Mouse (Mus musculus) CH12.LX (cell line): ENCODE data around the gene Tmbim7. TPM values are rescaled to one million over a fixed set of nuclear protein-coding genes. Genes with fewer than 3 reads are reported as not detected.

Experiments
- DNase-seq: peaks from one replicate; pipeline ENCODE4 v3.0.0-alpha.2; 2013; ENCODE audit errors: extremely low read depth
- H3K27ac ChIP-seq: 2 replicates; pipeline ENCODE4 v1.5.1; 2012; ENCODE audit warnings: low read depth, mild to moderate bottlenecking, control low read depth, moderate library complexity; ENCODE audit not compliant: insufficient read depth
- H3K27me3 ChIP-seq: replicated peaks from 2 replicates; pipeline ENCODE3; 2012; ENCODE audit warnings: inconsistent platforms
- H3K36me3 ChIP-seq, 2 experiments: replicated peaks in 1 of 2; 2 replicates each; pipeline versions ENCODE3 to v1.6.1; 2012; ENCODE audit warnings: inconsistent platforms in 1 of 2, low read length in 1 of 2, mild to moderate bottlenecking in 1 of 2, mixed read lengths in 1 of 2, moderate library complexity in 1 of 2; ENCODE audit not compliant: control insufficient read depth in 1 of 2, insufficient read depth in 1 of 2
- H3K4me1 ChIP-seq, 2 experiments: 2 replicates each; pipeline ENCODE4 v1.6.1; 2012; ENCODE audit warnings: inconsistent platforms in 1 of 2, moderate library complexity in 1 of 2; ENCODE audit not compliant: insufficient read depth in 2 of 2, control insufficient read depth in 1 of 2
- H3K4me2 ChIP-seq: 2 replicates; pipeline ENCODE4 v1.6.1; 2012; ENCODE audit warnings: low read depth, mild to moderate bottlenecking, control low read depth; ENCODE audit not compliant: poor library complexity, insufficient read depth, severe bottlenecking
- H3K4me3 ChIP-seq, 3 experiments: fragments of 150-350 bp in 1 of 3; sonication (generic) in 1 of 3; replicated peaks in 1 of 3; 2 replicates each; pipeline versions ENCODE3 to v1.5.1; 2011 to 2012; ENCODE audit warnings: low read depth in 2 of 3, low read length in 2 of 3, mild to moderate bottlenecking in 2 of 3, moderate library complexity in 2 of 3, control low read depth in 1 of 3, improper control_type of control experiment in 1 of 3, inconsistent platforms in 1 of 3, mixed read lengths in 1 of 3; ENCODE audit not compliant: poor library complexity in 1 of 3
- H3K79me2 ChIP-seq: replicated peaks from 2 replicates; pipeline ENCODE4 v1.6.1; 2012; ENCODE audit warnings: mild to moderate bottlenecking, moderate library complexity; ENCODE audit not compliant: control insufficient read depth, poor library complexity, insufficient read depth, severe bottlenecking; ENCODE audit errors: extremely low read depth
- H3K9ac ChIP-seq: 2 replicates; pipeline ENCODE4 v1.6.1; 2012; ENCODE audit warnings: low read depth, mild to moderate bottlenecking, control low read depth, moderate library complexity; ENCODE audit not compliant: insufficient read depth
- H3K9me3 ChIP-seq: replicated peaks from 2 replicates; pipeline ENCODE3; 2012; ENCODE audit warnings: low read length, inconsistent platforms, mixed read lengths
- BHLHE40 ChIP-seq: IDR thresholded peaks from 2 replicates; pipeline ENCODE4 v1.6.1; 2011; ENCODE audit warnings: mild to moderate bottlenecking, low read depth, low read length, improper control_type of control experiment
- CHD2 ChIP-seq: IDR thresholded peaks from 2 replicates; pipeline ENCODE4 v1.6.1; 2011; ENCODE audit warnings: low read length, improper control_type of control experiment
- CTCF ChIP-seq, 2 experiments: IDR thresholded peaks in 1 of 2; conservative IDR thresholded peaks in 1 of 2; 2 replicates each; pipeline ENCODE4 v1.5.1; 2011 to 2012; ENCODE audit warnings: low read depth in 2 of 2, low read length in 2 of 2, improper control_type of control experiment in 1 of 2, inconsistent platforms in 1 of 2, mild to moderate bottlenecking in 1 of 2, moderate library complexity in 1 of 2
- E2F4 ChIP-seq: IDR thresholded peaks from 2 replicates; pipeline ENCODE4 v1.6.1; 2011; ENCODE audit warnings: low read depth, low read length, improper control_type of control experiment; ENCODE audit not compliant: insufficient replicate concordance
- ELF1 ChIP-seq: IDR thresholded peaks from 2 replicates; pipeline ENCODE4 v1.6.1; 2014; ENCODE audit warnings: low read depth, mild to moderate bottlenecking, inconsistent platforms, low read length, improper control_type of control experiment
- EP300 ChIP-seq: IDR thresholded peaks from 2 replicates; pipeline ENCODE4 v1.6.1; 2011; ENCODE audit warnings: low read length, improper control_type of control experiment
- ETS1 ChIP-seq: conservative IDR thresholded peaks from 2 replicates; pipeline ENCODE4 v1.6.1; 2012; ENCODE audit warnings: low read depth, mild to moderate bottlenecking, inconsistent platforms, low read length, improper control_type of control experiment, moderate library complexity
- GABPA ChIP-seq: IDR thresholded peaks from 2 replicates; pipeline ENCODE4 v1.6.1; 2012; ENCODE audit warnings: low read depth, low read length, improper control_type of control experiment, inconsistent platforms; ENCODE audit not compliant: insufficient replicate concordance
- HCFC1 ChIP-seq: IDR thresholded peaks from 2 replicates; pipeline ENCODE4 v1.6.1; 2012; ENCODE audit warnings: low read depth, mild to moderate bottlenecking, inconsistent platforms, low read length, improper control_type of control experiment
- IRF4 ChIP-seq: IDR thresholded peaks from 2 replicates; pipeline ENCODE4 v1.6.1; 2014; ENCODE audit warnings: low read depth, mild to moderate bottlenecking, inconsistent platforms, low read length, improper control_type of control experiment
- JUN ChIP-seq: IDR thresholded peaks from 2 replicates; pipeline ENCODE4 v1.6.1; 2011; ENCODE audit warnings: low read depth, mild to moderate bottlenecking, low read length, improper control_type of control experiment, moderate library complexity; ENCODE audit not compliant: insufficient read depth
- KAT2A ChIP-seq: IDR thresholded peaks from 2 replicates; pipeline ENCODE4 v1.6.1; 2012; ENCODE audit warnings: low read length, improper control_type of control experiment, inconsistent platforms; ENCODE audit not compliant: insufficient replicate concordance
- MAFK ChIP-seq: IDR thresholded peaks from 2 replicates; pipeline ENCODE4 v1.6.1; 2011; ENCODE audit warnings: low read length, improper control_type of control experiment; ENCODE audit not compliant: insufficient replicate concordance
- MAX ChIP-seq: IDR thresholded peaks from 2 replicates; pipeline ENCODE4 v1.6.1; 2011; ENCODE audit warnings: low read length, improper control_type of control experiment
- MAZ ChIP-seq: IDR thresholded peaks from 2 replicates; pipeline ENCODE4 v1.6.1; 2012; ENCODE audit warnings: low read depth, mild to moderate bottlenecking, inconsistent platforms, low read length, improper control_type of control experiment, moderate library complexity
- MXI1 ChIP-seq: IDR thresholded peaks from 2 replicates; pipeline ENCODE4 v1.6.1; 2011; ENCODE audit warnings: mild to moderate bottlenecking, low read depth, low read length, improper control_type of control experiment
- MYC ChIP-seq: IDR thresholded peaks from 2 replicates; pipeline ENCODE4 v1.6.1; 2011; ENCODE audit warnings: low read depth, mild to moderate bottlenecking, improper control_type of control experiment, low read length
- NELFE ChIP-seq: IDR thresholded peaks from 2 replicates; pipeline ENCODE4 v1.6.1; 2011; ENCODE audit warnings: low read depth, low read length, improper control_type of control experiment
- NRF1 ChIP-seq: IDR thresholded peaks from 2 replicates; pipeline ENCODE4 v1.6.1; 2014; ENCODE audit warnings: low read depth, mild to moderate bottlenecking, inconsistent platforms, low read length, improper control_type of control experiment, moderate library complexity
- POLR2A ChIP-seq: IDR thresholded peaks from 2 replicates; pipeline ENCODE4 v1.6.1; 2011; ENCODE audit warnings: low read depth, mild to moderate bottlenecking, improper control_type of control experiment, low read length
- POLR2AphosphoS2 ChIP-seq: IDR thresholded peaks from 2 replicates; pipeline ENCODE4 v1.6.1; 2011; ENCODE audit warnings: low read depth, low read length, improper control_type of control experiment
- RAD21 ChIP-seq: IDR thresholded peaks from 2 replicates; pipeline ENCODE4 v1.6.1; 2011; ENCODE audit warnings: low read depth, mild to moderate bottlenecking, low read length, improper control_type of control experiment, moderate library complexity
- SIN3A ChIP-seq: IDR thresholded peaks from 2 replicates; pipeline ENCODE4 v1.6.1; 2012; ENCODE audit warnings: low read length, improper control_type of control experiment, inconsistent platforms
- TCF12 ChIP-seq: IDR thresholded peaks from 2 replicates; pipeline ENCODE4 v1.6.1; 2014; ENCODE audit warnings: low read depth, mild to moderate bottlenecking, inconsistent platforms, low read length, improper control_type of control experiment
- USF1 ChIP-seq: IDR thresholded peaks from 2 replicates; pipeline ENCODE4 v1.6.1; 2014; ENCODE audit warnings: low read depth, mild to moderate bottlenecking, inconsistent platforms, low read length, improper control_type of control experiment
- ZKSCAN1 ChIP-seq: IDR thresholded peaks from 2 replicates; pipeline ENCODE4 v1.6.1; 2012; ENCODE audit warnings: low read depth, inconsistent platforms, low read length, improper control_type of control experiment, borderline replicate concordance
- ZMIZ1 ChIP-seq: IDR thresholded peaks from 2 replicates; pipeline ENCODE4 v1.6.1; 2012; ENCODE audit warnings: low read depth, mild to moderate bottlenecking, inconsistent platforms, low read length, improper control_type of control experiment
- ZNF384 ChIP-seq: IDR thresholded peaks from 2 replicates; pipeline ENCODE4 v1.6.1; 2012; ENCODE audit warnings: low read depth, low read length, improper control_type of control experiment, inconsistent platforms
- dilution Hi-C: fragments of 300-500 bp; cut with MboI; formaldehyde crosslinking; loops from 2 replicates; pipeline ENCODE4 v1.14.3; 2020; ENCODE audit warnings: low sequenced_read_pairs; ENCODE audit not compliant: extremely low pct_unique_long_range_greater_than_20kb, extremely low pct_ligation_motif_present
- in situ Hi-C: fragments of 300-500 bp; cut with MboI; formaldehyde crosslinking; loops from 3 replicates; pipeline ENCODE4 v1.14.3; 2019; ENCODE audit warnings: low sequenced_read_pairs, low pct_ligation_motif_present, low pct_unique_long_range_greater_than_20kb, mixed read lengths
- polyA plus RNA-seq: library from polyadenylated mRNA; unstranded; fragments of >175 nt; gene quantifications from 2 replicates; pipeline ENCODE4 v1.2.1, GENCODE M21; 2012; ENCODE audit warnings: low read depth; ENCODE audit not compliant: insufficient read length
- total RNA-seq, 2 experiments: library from RNA; depleted of rRNA; stranded (reverse); fragments of 300-350 nt in 1 of 2; fragments of >200 nt in 1 of 2; gene quantifications; 2 replicates each; pipeline ENCODE4 v1.2.3; 2012 to 2014

The Tmbim7 gene
- total and polyA plus RNA-seq, 3 experiments, result not detected

GRCm38 (mm10) chr5:3648206-3648848, 2.7 kb upstream of the Tmbim7 start:
- in situ Hi-C loops, result loop anchor here (10.0 to 25.0 kb wide), 2 partner anchors 156 to 539 kb away; partner anchors contain the start of genes Ankib1, Krit1 and Mterf1b
- dilution Hi-C loops, result no loop called here
- Histone ChIP-seq H3K9me3 (no peaks in the 10 kb centered on the region), H3K79me2 (peaks cover 17% of the 10 kb centered on the region), H3K4me1 (peaks cover 0 to 23% of the 10 kb centered on the region in 2 experiments; a peak in 2 of 4 replicates), H3K9ac (no peak overlapping the region), H3K4me3 (peak overlapping the region in 2 of 3 experiments; percentile 13 to 24)
- no peak for DNase-seq
- no peak for TF ChIP-seq IRF4
- TF ChIP-seq ELF1, result no peak
- TF ChIP-seq POLR2A, result no peak
- no peak for TF ChIP-seq NELFE
- TF ChIP-seq NRF1, result no peak
- TF ChIP-seq ETS1, result no peak
- no peak for TF ChIP-seq BHLHE40
- no peak for TF ChIP-seq ZNF384
- TF ChIP-seq USF1, result no peak
- no peak; the same call in 1 of the 2 replicates for TF ChIP-seq SIN3A
- TF ChIP-seq MAZ, result no peak
- TF ChIP-seq MYC, result no peak
- no peak for TF ChIP-seq GABPA
- no peak for TF ChIP-seq ZKSCAN1
- no peak for TF ChIP-seq ZMIZ1
- TF ChIP-seq CHD2, result no peak
- no peak for TF ChIP-seq HCFC1
- no peak for TF ChIP-seq POLR2AphosphoS2
- TF ChIP-seq KAT2A, result no peak
- TF ChIP-seq RAD21, result no peak
- TF ChIP-seq, all 38 proteins: peak for 0
- Histone ChIP-seq H3K27ac (no peak overlapping the region), H3K36me3 (peaks cover 12 to 21% of the 10 kb centered on the region in 2 experiments), H3K4me2 (peak overlapping the region; percentile 64), H3K27me3 (no peaks in the 10 kb centered on the region)

- dilution Hi-C loops, result no loop called here
- in situ Hi-C loops, result loop anchor here (10.0 to 25.0 kb wide), 2 partner anchors 156 to 538 kb away; partner anchors contain the start of genes Ankib1, Krit1 and Mterf1b
- peaks cover 0 to 28% of the 10 kb centered on the region in 2 experiments; a peak in 2 of 4 replicates for H3K4me1 ChIP-seq
- H3K27me3 ChIP-seq, result no peaks in the 10 kb centered on the region
- H3K27ac ChIP-seq, result no peak overlapping the region
- TF ChIP-seq CTCF (conservative IDR thresholded peaks at IDR 0.05 in 1 of 2, IDR thresholded peaks at IDR 0.05 in 1 of 2; ENCODE audit: low read depth in 2 of 2, low read length in 2 of 2), result no peak
- no peak for TF ChIP-seq POLR2A
- TF ChIP-seq MAX, result no peak
- TF ChIP-seq TCF12, result no peak
- no peak for TF ChIP-seq ZKSCAN1
- TF ChIP-seq BHLHE40, result no peak
- no peak for TF ChIP-seq SIN3A
- TF ChIP-seq ZMIZ1, result no peak
- no peak for TF ChIP-seq JUN
- TF ChIP-seq MXI1, result no peak
- no peak for TF ChIP-seq KAT2A
- no peak for TF ChIP-seq HCFC1
- TF ChIP-seq EP300, result no peak
- no peak for TF ChIP-seq POLR2AphosphoS2
- no peak for TF ChIP-seq MAFK
- TF ChIP-seq E2F4, result no peak
- TF ChIP-seq MYC, result no peak
- TF ChIP-seq, all 38 proteins: peak for 0
- H3K4me3 ChIP-seq, result no peak overlapping the region
- peaks cover 17% of the 10 kb centered on the region for H3K79me2 ChIP-seq
- H3K36me3 ChIP-seq, result peaks cover 10 to 18% of the 10 kb centered on the region in 2 experiments
- H3K9ac ChIP-seq, result no peak overlapping the region
- H3K9me3 ChIP-seq, result no peaks in the 10 kb centered on the region
- H3K4me2 ChIP-seq, result no peak overlapping the region
- DNase-seq, result no peak
Measured at GRCm38 (mm10) chr5:3648849-3649210, 2.2 kb upstream of the Tmbim7 start.
